Mouse (Mus musculus) testis, adult 2 months (tissue): ENCODE measurements around the gene Cnnm4.
A peak's percentile ranks its signal among the peaks of the same experiment; 100 is the strongest.

Experiments used
- CTCF ChIP-seq: fragments of 200-500 bp; IDR thresholded peaks from 2 replicates; pipeline ENCODE4 v1.5.1; 2012; ENCODE audit warnings: low read depth, mild to moderate bottlenecking, inconsistent platforms, low read length, moderate library complexity; ENCODE audit not compliant: control insufficient read depth, insufficient read depth, insufficient replicate concordance
- POLR2A ChIP-seq: fragments of 200-500 bp; IDR thresholded peaks from 2 replicates; pipeline ENCODE4 v1.6.1; 2012; ENCODE audit warnings: low read depth, mild to moderate bottlenecking, inconsistent platforms, low read length, moderate library complexity; ENCODE audit not compliant: control insufficient read depth

- no peak for TF ChIP-seq POLR2A
- peak; percentile 20; the same call in 1 of the 2 replicates for TF ChIP-seq CTCF
Observed at GRCm38 (mm10) chr1:36513718-36514117, 42.3 kb downstream of the Cnnm4 start.
